Mouse (Mus musculus) hindbrain, embryonic 12.5 days (tissue): Measurements from ENCODE around the gene Klk1b22. TPM values are rescaled to one million over a fixed set of nuclear protein-coding genes. Genes with fewer than 3 reads are reported as not detected.
"Not testable (repeated sequence)": the region's sequence is repeated elsewhere in the genome, so short reads cannot be mapped to it uniquely, and the experiment has no call there.

Source experiments
- ATAC-seq: fragments of 200-750 bp; cut with Nextera tagmentation; 2 replicates; pipeline ENCODE4 v1.8.0; 2017; ENCODE audit warnings: moderate TSS enrichment; ENCODE audit not compliant: low FRiP score
- H3K27ac ChIP-seq: fragments of 300-500 bp; sonication (generic); 2 replicates; pipeline ENCODE4 v1.5.1; 2016; ENCODE audit warnings: mild to moderate bottlenecking
- H3K27me3 ChIP-seq: fragments of 300-500 bp; sonication (generic); 2 replicates; pipeline ENCODE4 v1.6.1; 2016; ENCODE audit warnings: mild to moderate bottlenecking
- H3K36me3 ChIP-seq: fragments of 300-500 bp; sonication (generic); 2 replicates; pipeline ENCODE4 v1.6.1; 2016; ENCODE audit warnings: mild to moderate bottlenecking
- H3K4me1 ChIP-seq: fragments of 300-500 bp; sonication (generic); 2 replicates; pipeline ENCODE4 v1.6.1; 2016
- H3K4me2 ChIP-seq: fragments of 300-500 bp; sonication (generic); replicated peaks from 2 replicates; pipeline ENCODE4 v1.6.1; 2016; ENCODE audit warnings: mild to moderate bottlenecking
- H3K4me3 ChIP-seq: fragments of 300-500 bp; sonication (generic); 2 replicates; pipeline ENCODE4 v1.5.1; 2016; ENCODE audit warnings: mild to moderate bottlenecking
- H3K9ac ChIP-seq: fragments of 300-500 bp; sonication (generic); 2 replicates; pipeline ENCODE4 v1.6.1; 2016; ENCODE audit warnings: mild to moderate bottlenecking, moderate library complexity
- H3K9me3 ChIP-seq: fragments of 300-500 bp; sonication (generic); replicated peaks from 2 replicates; pipeline ENCODE4 v1.6.1; 2016; ENCODE audit warnings: mild to moderate bottlenecking
- WGBS: fragments of 180-500 bp; shearing (Covaris S2); methylation state at CpG from one replicate; pipeline ENCODE4 v1.1.7; 2016; 5-methylcytosine and 5-hydroxymethylcytosine counted together
- polyA plus RNA-seq: library from polyadenylated mRNA; unstranded; fragments of >200 nt; fragmentation: Nextera tagmentation; extraction: Ambion mirVana; gene quantifications from 2 replicates; pipeline ENCODE4 v1.2.1, GENCODE M21; 2016

Gene Klk1b22
- not detected in 2 replicates for polyA plus RNA-seq

GRCm38 (mm10) chr7:44112373-44112772 lies at the start of gene Klk1b22:
Gene Klk1b22 (plus strand): TSS chr7:44112673.
- no peak within 1 kb of the TSS for H3K9ac ChIP-seq
- H3K27ac ChIP-seq = no peak within 1 kb of the TSS
- H3K36me3 ChIP-seq = no peaks in the 10 kb centered on the region
- ATAC-seq = no peak
- H3K4me3 ChIP-seq = no peak within 1 kb of the TSS
- H3K27me3 ChIP-seq = 0 out of 2 replicates have a peak, but pooled peaks cover 2% of the 10 kb centered on the region
- no peak within 1 kb of the TSS for H3K4me2 ChIP-seq
- WGBS = 75% methylated on average over 4 of the region's 4 CpGs
- no peaks in the 10 kb centered on the region for H3K9me3 ChIP-seq
- H3K4me1 ChIP-seq = no peaks in the 10 kb centered on the region

GRCm38 (mm10) chr7:44072117-44072516 lies 40.4 kb upstream of the Klk1b22 start:
- Histone ChIP-seq H3K27me3 (no peaks in the 10 kb centered on the region), H3K4me1 (no peaks in the 10 kb centered on the region), H3K4me3 (no peak overlapping the region), H3K9ac (no peak overlapping the region), H3K9me3 (no peaks in the 10 kb centered on the region), H3K27ac (no peak overlapping the region), H3K36me3 (no peaks in the 10 kb centered on the region), H3K4me2 (no peak overlapping the region)
- 78% methylated on average over 2 of the region's 2 CpGs for WGBS
- ATAC-seq = no peak

GRCm38 (mm10) chr7:44077703-44078102 lies 34.8 kb upstream of the Klk1b22 start:
- Histone ChIP-seq H3K4me3 (no peak overlapping the region), H3K9ac (no peak overlapping the region), H3K27me3 (no peaks in the 10 kb centered on the region), H3K27ac (no peak overlapping the region), H3K4me1 (no peaks in the 10 kb centered on the region), H3K4me2 (no peak overlapping the region), H3K36me3 (no peaks in the 10 kb centered on the region), H3K9me3 (no peaks in the 10 kb centered on the region; the same call in none of the 2 replicates)
- WGBS = 80% methylated on average over 1 of the region's 1 CpGs
- no peak for ATAC-seq

GRCm38 (mm10) chr7:44096111-44096510 lies 16.4 kb upstream of the Klk1b22 start:
- H3K27ac ChIP-seq = no peak overlapping the region
- no peaks in the 10 kb centered on the region for H3K36me3 ChIP-seq
- no peaks in the 10 kb centered on the region for H3K27me3 ChIP-seq
- no peak overlapping the region for H3K9ac ChIP-seq
- H3K4me1 ChIP-seq = no peaks in the 10 kb centered on the region
- no peak overlapping the region for H3K4me2 ChIP-seq
- H3K4me3 ChIP-seq = no peak overlapping the region
- no peak for ATAC-seq
- H3K9me3 ChIP-seq = no peaks in the 10 kb centered on the region
- 79% methylated on average over 1 of the region's 1 CpGs for WGBS

GRCm38 (mm10) chr7:44102028-44102427 lies 10.4 kb upstream of the Klk1b22 start, which contains the start of gene Klk1b21:
Gene Klk1b21 (plus strand): TSS chr7:44102328.
- not testable (repeated sequence) for H3K27ac ChIP-seq, H3K4me2 ChIP-seq, H3K36me3 ChIP-seq, H3K9ac ChIP-seq, H3K9me3 ChIP-seq, H3K4me3 ChIP-seq, ATAC-seq, H3K4me1 ChIP-seq, H3K27me3 ChIP-seq
- 82% methylated on average over 3 of the region's 3 CpGs for WGBS

- H3K27ac ChIP-seq = no peak overlapping the region
- H3K4me1 ChIP-seq = no peaks in the 10 kb centered on the region
- no peak for ATAC-seq
- H3K36me3 ChIP-seq = no peaks in the 10 kb centered on the region
- WGBS = 94% methylated on average over 6 of the region's 6 CpGs
- no peak overlapping the region for H3K4me3 ChIP-seq
- no peak overlapping the region for H3K9ac ChIP-seq
- no peak overlapping the region for H3K4me2 ChIP-seq
- H3K27me3 ChIP-seq = no peaks in the 10 kb centered on the region
- no peaks in the 10 kb centered on the region for H3K9me3 ChIP-seq
Observed at GRCm38 (mm10) chr7:44123445-44123844, 11.0 kb downstream of the Klk1b22 start.

- Histone ChIP-seq H3K9ac (no peak within 1 kb of the TSS), H3K4me3 (no peak within 1 kb of the TSS), H3K4me1 (no peaks in the 10 kb centered on the region), H3K9me3 (no peaks in the 10 kb centered on the region), H3K27me3 (no peaks in the 10 kb centered on the region), H3K4me2 (no peak within 1 kb of the TSS), H3K36me3 (no peaks in the 10 kb centered on the region), H3K27ac (no peak within 1 kb of the TSS)
- ATAC-seq = no peak
- 93% methylated on average over 3 of the region's 3 CpGs for WGBS
Observed at GRCm38 (mm10) chr7:44136467-44136866, 24.0 kb downstream of the Klk1b22 start, which contains the start of gene Klk1b16. Gene Klk1b16 (plus strand): TSS chr7:44136767.

Other genes starting within 250 kb of the Klk1b22 start
- 0.50 and 0.57 TPM in 2 replicates for gene Klk4, start 231.5 kb upstream of the Klk1b22 start, polyA plus RNA-seq
- gene Klk15, start 178.9 kb upstream of the Klk1b22 start, polyA plus RNA-seq = not detected in 2 replicates
- not detected in 2 replicates for gene Klk1b8, start 162.0 kb upstream of the Klk1b22 start, polyA plus RNA-seq
- gene Klk1b1, start 145.9 kb upstream of the Klk1b22 start, polyA plus RNA-seq = not detected in 2 replicates
- gene Klk1b9, start 136.6 kb upstream of the Klk1b22 start, polyA plus RNA-seq = not detected in 2 replicates
- not detected in 2 replicates for gene Klk1b11, start 116.8 kb upstream of the Klk1b22 start, polyA plus RNA-seq
- gene Klk1b26, start 100.5 kb upstream of the Klk1b22 start, polyA plus RNA-seq = not detected in 2 replicates
- gene Klk1b27, start 60.4 kb upstream of the Klk1b22 start, polyA plus RNA-seq = not detected in 2 replicates
- not detected in 2 replicates for gene Klk1b21, start 10.3 kb upstream of the Klk1b22 start, polyA plus RNA-seq
- gene Klk1b16, start 24.1 kb downstream of the Klk1b22 start, polyA plus RNA-seq = not detected in 2 replicates
- not detected in 2 replicates for gene Klk1b24, start 75.6 kb downstream of the Klk1b22 start, polyA plus RNA-seq
- gene Klk1b3, start 85.5 kb downstream of the Klk1b22 start, polyA plus RNA-seq = not detected in 2 replicates
- not detected in 2 replicates for gene Klk1b4, start 94.8 kb downstream of the Klk1b22 start, polyA plus RNA-seq
- gene Klk1b5, start 103.3 kb downstream of the Klk1b22 start, polyA plus RNA-seq = not detected in 2 replicates
- gene Klk1, start 112.7 kb downstream of the Klk1b22 start, polyA plus RNA-seq = not detected in 2 replicates
- gene Gm36864, start 123.5 kb downstream of the Klk1b22 start, polyA plus RNA-seq = not detected in 2 replicates
- gene 1700028J19Rik, start 134.0 kb downstream of the Klk1b22 start, polyA plus RNA-seq = 1.1 and 1.2 TPM in 2 replicates
- gene 2410002F23Rik, start 134.0 kb downstream of the Klk1b22 start, polyA plus RNA-seq = 182 and 196 TPM in 2 replicates
- gene Acp4, start 144.7 kb downstream of the Klk1b22 start, polyA plus RNA-seq = not detected in 2 replicates
- gene Gm15517, start 148.8 kb downstream of the Klk1b22 start, polyA plus RNA-seq = not detected in 2 replicates
- gene Clec11a, start 194.2 kb downstream of the Klk1b22 start, polyA plus RNA-seq = 2.0 and 2.9 TPM in 2 replicates
- gene Shank1, start 197.6 kb downstream of the Klk1b22 start, polyA plus RNA-seq = 12.5 and 12.8 TPM in 2 replicates